Mouse (Mus musculus): ENCODE results near the gene Cnbp.
A peak's percentile ranks its signal among the peaks of the same experiment; 100 is the strongest.

Cnbp gene

DNA sequence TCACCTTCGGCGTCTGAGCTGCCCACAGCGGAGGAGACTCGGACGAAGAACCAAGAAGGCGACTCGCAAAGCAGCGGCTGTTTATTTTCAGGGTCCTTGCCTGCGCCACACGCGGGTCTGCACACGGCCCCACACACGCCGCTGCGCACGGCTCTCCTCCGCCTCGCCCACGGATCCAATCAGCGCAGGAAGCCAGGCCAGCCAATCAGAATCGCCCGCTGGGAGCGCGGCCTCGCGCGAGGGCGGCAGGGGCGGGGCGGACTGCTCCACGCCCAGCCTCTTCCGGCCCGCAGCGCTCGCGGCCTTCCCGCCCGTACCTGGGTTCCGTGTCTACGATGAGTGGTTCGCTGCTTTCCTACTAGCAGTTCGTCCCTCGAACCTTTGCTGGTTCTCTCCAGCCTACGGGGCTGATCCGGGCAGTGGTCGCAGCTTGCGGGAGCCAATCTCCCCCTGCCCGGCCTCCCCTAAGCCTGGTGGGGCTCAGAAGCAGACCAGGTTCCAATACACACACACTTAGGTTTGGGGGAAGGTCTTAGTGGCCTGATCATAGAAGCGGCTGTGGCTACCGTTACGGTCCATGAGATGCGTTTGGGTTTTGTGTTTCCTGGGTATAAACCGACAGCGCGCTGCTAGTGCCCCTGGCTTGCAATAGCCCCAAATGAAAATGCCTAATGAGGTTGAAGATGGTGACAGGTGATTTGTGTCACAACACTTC lies at the start of gene Cnbp:
Gene Cnbp, minus strand, starts transcription at position 207 of the 715 bp plus-strand sequence.
- peak; percentile 96 to 97 for DNase-seq

DNA sequence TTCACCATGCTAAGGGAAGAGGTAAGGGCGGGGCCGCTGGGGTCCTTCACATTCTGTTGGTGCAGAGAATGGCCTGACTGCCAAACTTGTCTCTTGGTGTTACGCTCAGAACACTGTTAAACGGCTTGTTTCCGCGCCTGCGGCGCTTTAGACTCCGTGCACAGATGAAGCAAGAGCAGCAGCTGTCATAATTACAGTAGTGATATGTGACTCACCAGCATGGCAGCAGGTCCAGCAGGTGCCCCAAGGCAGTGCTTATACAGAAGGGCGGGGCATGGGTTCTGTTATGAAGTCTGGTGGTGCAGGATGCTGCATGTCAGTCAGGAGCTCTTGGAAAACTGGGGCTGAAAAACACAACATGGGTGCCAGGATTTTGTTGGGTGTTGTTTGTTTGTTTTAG lies 47.1 kb upstream of the Cnbp start:
- DNase-seq = no peak

DNA sequence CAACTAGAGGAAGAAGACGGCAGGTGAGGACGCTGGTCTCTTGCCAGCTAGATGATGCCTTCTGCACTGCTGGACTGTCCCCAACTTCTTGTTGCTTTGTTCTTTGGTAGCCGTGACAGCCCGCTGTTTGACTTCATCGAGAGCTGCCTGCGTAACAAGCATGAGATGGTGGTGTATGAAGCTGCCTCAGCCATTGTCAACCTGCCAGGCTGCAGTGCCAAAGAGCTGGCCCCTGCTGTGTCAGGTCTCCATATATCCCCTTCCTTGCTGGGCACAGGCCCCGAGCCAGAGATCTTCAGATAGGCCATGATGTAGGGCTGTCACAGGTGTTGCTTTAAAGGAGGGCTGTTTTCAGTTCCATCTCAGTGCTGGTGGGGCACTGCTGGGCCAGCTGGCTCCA lies 43.0 kb upstream of the Cnbp start:
- DNase-seq = no peak

DNA sequence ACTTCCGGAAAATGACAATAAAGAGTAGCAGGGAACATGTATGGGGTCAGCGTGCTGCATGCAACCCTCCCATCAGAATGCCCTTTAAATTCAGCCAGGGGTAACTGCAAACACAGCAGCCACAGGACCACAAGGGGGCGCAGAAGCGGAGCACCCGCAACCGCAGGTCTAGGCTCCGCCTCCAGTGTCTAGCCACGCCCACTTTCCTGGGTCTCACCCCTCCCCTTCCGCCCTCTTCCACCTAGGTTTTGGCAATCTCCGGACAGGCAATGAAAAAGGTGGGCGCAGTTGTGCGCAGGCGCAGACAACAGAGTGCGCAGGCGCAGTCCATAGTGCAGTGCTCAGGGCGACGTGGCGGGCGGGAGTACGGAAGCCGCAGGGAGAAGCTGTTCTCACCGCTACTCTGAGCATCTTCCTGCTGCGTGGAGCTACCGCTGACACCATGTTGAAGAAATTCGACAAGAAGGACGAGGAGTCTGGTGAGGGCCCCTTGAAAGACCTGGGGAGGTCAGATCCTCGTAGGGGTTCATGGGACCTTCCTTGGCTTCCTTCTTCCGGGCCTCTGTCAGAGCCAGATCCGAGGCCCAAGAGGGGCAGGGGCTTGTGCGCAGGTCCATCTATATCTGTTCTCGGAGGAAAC lies 36.8 kb upstream of the Cnbp start, which contains the start of gene Copg1:
Gene Copg1, plus strand, starts transcription at position 221 of the 640 bp plus-strand sequence.
- DNase-seq = peak; percentile 100

DNA sequence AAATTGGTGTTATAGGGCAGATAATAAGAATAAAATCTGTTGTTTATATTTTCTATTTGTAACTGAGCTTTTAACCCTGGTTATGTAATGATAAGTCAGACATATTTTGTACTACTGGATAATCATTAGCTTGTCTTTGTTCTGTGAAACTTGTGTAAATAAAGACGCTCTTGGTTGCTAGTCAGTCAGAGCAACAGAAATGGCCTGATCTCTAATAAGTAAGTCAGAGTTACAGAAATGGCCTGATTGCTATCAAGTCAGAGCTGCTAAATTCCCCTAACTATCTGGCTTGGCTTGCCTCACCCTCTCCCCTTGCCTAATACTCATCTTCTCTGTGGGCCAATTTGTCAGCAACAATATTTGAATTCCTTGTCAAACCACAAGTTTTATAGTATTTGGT lies 35.8 kb upstream of the Cnbp start:
- no peak for DNase-seq

DNA sequence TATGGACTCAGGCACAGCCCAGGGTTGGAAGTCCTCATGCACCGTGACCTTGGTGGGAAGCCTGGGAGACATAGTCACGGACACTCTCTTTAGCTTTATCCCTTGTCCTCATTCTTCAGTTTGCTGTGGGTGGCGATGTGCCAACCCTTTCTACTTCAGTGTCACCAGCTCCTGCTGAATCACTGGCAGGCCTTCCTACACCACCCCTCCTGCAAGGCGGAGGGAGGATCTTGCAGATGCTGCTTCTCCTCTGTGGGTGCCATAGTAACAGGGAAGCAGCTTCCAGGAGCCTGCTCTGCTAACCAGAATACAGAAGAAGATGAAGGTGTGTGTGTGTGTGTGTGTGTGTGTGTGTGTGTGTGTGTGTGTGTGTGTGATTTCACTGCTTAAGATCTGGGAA lies 31.9 kb upstream of the Cnbp start:
- DNase-seq = no peak

DNA sequence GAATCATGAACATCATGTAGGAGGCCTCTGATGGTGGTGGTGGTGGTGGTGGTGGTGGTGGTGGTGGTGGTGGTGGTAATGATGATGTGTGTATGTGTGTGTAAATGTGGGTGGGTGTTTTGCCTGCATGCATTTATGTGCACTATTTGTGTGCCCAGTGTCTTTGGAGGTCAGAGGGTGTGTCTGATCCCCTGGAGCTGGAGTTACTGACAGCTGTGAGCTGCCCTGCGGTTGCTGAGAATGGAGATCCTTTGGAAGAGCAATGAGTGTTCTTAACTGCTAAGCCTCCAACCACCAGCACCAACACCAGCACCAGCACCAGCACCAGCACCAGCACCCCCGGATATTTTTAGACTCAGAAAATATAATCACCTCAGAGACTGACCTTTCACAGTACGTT lies 31.3 kb upstream of the Cnbp start:
- DNase-seq = no peak

DNA sequence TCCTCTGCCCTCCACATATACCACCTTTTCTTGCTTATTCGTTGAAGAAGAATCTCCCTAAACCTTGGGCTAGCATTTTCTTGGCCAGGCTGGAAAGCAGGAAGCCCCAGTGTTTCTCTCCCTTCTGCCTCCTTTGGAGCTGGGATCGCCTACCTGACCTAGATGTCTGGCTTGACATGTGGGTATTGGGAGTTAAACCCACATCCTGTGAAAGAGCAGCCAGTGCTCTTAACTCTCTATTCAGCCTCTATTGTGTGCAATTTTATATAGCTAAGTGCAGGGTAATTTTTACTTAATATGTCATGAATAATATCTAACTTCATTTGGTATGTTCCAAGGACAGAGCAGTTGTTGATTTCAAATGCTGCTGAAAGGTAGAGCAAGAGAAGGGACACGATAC lies 28.7 kb upstream of the Cnbp start:
- no peak for DNase-seq

DNA sequence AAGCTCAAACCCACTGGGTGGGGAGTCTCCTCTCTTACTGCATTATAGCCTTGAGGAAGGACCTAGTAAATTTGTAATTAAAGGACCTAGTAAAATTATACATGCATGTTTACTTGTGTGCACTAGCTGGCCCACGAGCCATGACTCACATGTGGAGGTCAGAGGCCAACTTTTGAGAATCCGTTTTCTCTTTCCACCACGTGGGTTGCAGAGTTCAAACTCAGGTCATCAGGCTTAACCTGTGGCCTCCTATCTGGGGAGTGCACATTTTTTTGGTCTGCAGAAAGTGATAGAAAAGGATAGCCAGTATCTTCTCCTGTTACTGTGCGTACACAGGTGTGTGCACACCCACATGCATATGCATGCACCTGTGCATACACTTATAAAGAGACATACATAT lies 28.1 kb upstream of the Cnbp start:
- no peak for DNase-seq

DNA sequence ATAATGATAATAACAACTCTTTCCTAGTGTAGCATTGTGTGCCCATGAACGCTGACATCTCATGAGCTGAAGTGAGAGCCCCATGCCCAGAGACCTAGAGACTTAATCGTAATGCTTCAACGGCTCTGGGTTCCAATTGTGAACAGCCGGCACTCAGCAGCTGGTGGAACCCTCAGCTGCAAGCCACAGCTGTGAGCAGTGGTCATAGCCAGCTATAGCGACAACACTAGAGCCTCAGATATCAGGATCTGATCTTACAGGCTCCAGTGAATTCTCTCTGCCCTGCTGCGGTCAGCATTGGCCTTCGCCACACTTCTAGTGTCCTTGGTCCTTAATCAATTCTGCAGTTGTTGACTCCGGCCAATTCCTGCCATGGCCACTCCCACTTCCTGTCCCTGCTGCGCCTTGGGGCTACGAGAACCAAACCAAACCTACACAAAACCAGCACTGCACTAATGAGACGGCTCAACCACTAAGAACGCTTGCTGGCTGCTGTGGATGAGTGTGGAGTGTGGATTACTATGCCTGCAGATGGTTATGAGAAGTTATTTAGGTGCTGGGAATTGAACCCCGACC lies 25.2 kb upstream of the Cnbp start:
- DNase-seq = peak; percentile 14 to 22

DNA sequence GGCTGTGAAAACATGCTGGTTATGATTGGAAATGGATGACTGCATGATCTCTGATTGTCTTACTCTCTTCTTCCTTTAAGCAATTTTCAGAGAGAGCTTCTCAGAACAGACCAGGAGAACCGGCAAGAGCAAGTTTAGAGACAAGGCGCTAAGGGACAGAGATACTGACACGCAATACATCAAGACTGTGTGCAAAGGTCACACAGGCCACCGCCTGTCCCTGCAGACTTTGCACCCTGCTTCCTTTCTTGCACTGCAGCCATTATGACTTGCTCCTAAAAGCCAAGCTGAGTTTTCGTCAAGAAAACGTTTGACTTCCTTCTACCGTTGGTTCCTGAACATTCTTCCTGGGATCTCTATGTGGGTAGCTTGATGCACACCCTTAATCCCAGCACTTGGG lies 24.7 kb upstream of the Cnbp start:
- DNase-seq = no peak

DNA sequence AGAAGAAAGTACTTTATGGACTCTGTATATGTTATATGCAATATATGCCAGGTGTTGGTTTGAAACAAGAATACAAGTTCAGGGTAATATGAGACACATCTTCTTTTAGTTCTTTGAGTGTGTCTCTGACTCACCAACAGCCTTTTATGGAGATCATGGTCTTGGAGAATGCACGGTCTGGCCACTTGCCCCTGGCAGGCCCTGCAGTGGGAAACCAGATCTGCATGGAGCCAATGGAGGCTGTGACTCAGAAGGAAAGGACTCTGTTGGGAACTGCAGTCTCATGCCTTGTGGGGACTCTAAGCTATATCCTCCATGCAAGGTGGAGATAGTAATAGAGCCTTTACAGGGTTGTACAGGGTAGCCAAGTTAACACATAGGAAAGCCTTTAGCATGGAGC lies 24.2 kb upstream of the Cnbp start:
- DNase-seq = no peak

DNA sequence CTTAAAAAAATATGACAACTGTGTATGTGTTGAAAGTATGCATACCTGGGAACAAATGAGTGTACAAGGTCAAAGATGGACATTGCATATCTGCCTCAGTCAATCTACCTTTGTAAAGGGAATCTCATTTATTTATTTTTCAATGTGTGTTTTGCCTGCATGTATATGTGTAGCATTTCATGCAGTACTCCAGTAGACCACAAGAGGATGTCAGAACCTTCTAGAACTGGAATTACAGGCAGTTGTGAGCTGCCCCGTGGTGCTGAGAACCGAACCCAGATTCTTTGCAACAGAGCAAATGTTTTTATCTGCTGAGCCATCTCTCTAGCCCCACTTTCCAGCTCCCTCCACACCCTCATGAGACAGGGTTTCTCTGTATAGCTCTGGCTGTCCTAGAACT lies 23.1 kb upstream of the Cnbp start:
- DNase-seq = no peak

DNA sequence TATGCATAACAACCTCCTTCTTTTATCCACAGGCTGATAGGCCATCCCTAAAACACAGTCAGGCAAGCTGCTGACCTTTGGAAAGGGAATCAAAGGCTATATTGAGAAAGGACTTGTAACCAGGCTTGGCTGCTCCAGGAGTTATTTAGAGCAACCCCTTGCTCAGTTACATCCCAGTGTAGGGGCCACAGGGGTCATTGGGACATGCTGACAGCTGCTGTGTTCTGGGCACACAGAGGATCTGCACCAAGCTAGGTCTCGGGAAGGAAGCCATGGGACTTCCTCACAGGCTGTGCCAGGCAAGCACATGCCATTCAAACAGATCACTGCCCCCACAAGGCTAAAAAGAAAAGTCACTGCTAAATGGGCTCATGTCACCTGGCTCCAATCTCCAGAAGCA lies 22.2 kb upstream of the Cnbp start:
- DNase-seq = no peak

DNA sequence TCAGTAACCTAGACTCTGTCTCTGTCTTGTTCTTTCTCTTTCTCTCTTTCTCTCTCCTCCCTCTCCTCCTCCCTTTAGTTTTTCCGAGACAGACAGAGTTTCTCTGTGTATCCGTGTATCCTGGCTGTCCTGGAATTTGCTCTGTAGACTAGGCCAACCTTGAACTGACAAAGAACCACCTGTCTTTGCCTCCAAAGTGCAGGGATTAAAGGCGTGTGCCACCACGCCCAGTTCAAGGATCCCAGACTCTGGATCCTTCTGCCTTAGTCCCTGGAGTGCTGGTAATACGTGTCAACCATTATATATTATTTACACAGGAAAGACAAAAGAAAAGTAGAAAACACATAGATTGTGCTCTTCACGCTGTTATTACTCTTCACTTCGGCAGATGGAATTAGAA lies 20.3 kb upstream of the Cnbp start:
- DNase-seq = no peak

DNA sequence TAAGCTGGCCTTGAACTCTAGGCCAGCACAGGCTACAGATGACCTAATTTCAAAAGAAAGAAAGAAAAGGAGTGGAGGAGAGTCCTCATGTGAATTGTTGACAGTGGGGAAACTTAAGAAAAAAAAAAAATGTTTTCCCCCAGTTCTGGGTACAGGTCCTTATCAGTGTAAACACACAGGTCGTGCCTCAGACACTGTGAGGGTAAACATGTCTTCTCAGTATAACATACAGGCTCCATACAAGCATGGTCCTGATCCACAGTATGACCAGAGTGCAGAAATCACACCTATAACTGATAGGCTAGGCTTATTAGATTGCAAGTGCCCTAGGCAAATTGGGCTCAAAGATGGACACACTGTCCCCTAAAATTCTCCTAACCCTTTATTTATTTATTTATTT lies 19.5 kb upstream of the Cnbp start:
- no peak for DNase-seq

DNA sequence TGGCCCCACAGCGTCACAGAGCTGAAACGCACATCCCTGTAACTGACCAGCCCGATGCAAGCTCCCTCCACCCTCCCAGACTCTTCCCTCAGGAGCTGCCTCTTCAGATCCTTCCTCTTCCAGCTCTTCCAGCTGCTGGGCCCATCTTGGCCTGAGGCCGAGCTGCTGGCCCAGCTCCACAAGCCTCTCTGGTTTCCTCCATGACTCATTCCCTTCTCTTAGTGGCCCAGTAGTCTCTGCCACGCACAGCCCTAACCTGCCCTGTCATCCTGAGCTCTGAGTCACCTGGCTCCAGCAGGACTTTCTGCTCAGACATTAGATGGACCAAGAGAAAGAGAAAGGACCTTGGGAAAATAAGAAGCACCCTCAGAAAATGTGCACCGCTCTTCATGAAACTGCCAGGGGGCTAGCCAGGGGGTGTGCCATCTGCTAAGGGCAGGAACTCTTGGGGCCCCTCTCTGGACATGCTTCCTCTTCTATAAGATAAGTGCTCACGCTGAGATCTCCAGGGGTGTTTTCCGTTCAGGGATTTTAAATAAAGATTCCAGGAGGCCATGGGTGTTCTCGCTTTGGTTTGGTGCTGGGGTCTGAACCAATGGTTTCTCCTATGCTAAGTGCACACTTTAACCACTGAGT lies 18.1 kb upstream of the Cnbp start:
- DNase-seq = no peak

DNA sequence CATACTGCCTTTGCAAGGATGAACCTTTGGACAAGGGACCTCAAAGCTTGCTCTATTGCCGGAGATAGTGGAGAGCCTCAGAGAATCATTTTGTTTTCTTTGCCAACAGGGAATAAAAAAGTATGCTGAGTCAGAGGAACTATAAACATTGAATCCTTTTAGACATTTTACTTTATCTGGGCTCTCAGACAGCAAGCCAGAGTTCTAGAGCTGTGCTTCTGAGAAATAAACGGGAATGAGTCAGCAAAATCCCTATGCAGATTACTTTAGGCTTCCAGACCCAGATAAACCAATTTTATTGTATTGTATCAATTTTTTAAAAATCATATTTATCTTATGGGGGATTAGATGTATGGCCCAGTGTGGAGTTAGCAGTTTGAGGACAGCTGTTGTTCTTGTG lies 16.4 kb upstream of the Cnbp start:
- no peak for DNase-seq

DNA sequence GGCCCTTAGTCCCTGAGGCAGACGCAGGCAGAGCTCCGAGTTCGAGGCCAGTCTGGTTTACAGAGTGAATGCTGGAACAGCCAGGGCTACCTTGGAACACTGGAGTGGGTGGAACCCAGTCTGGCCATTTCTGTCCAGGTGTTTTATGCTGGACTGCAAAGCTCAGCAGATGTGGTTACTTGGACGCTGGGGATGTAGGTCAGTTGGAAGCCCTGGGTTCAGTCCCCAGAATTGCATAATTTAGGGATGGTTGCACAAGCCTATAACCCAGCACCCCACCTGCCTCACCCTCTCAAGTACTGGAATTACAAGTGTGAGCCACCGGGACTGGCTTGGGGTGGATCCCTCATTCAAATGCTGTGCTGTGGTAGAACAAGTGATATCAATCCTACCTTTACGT lies 15.3 kb upstream of the Cnbp start:
- DNase-seq = no peak

DNA sequence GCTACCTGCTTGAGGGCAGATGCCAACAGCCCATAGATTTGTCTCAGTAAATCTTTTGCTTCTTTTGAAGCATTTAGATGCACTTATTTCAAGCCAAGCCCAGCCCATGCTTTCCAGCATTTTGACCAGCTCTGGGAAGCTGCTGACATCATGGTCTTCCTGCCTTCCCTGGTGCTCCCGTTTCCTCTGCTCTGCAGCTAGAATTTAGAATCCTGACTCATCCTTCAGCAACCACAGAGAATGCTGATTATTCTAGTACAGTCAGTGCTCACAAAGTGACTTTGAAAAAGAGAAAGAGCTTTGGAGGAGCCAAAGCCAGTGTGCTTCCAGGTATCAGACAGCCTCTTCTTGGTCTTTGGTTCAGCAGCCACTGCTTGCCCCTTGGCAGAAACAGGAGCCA lies 6.2 kb upstream of the Cnbp start:
- DNase-seq = no peak

DNA sequence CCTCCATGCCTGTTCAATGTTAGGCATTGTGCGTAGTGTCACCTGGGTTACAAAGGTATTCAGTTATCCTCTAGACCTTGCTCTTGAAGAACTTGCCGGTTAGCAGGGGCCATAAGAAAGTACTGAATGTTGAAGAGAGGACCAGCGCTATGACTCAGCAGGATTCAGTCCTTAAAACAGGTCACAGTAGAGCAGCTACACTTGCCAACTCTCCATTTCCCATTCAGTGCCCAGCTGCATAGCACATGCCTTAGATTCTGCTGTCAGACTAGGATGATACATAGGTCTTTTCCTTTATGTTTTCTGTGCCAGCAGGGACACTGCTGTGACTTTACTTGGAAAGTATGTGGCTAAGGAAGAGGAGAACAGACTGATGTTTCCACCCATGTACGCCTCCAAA lies 2.5 kb upstream of the Cnbp start:
- no peak for DNase-seq

DNA sequence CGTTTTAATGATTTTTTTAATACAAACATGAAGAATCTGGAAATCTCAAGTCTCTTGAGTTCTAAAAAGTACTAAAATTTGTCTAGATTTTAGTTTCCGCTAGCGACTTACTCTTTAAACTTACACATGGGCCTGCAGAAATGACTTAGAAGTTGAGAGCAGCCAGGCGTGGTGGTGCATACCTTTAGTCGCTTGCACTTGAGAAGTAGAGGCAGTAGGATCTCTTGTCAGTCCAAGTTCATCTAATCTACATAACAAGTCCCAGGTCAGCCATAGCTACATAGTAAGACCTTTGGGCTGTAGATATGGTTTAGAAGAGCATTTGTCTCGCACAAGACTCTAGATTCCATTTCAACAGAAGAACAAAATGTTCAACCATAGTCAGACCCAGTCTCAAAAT lies 965 bp upstream of the Cnbp start:
- DNase-seq = no peak

DNA sequence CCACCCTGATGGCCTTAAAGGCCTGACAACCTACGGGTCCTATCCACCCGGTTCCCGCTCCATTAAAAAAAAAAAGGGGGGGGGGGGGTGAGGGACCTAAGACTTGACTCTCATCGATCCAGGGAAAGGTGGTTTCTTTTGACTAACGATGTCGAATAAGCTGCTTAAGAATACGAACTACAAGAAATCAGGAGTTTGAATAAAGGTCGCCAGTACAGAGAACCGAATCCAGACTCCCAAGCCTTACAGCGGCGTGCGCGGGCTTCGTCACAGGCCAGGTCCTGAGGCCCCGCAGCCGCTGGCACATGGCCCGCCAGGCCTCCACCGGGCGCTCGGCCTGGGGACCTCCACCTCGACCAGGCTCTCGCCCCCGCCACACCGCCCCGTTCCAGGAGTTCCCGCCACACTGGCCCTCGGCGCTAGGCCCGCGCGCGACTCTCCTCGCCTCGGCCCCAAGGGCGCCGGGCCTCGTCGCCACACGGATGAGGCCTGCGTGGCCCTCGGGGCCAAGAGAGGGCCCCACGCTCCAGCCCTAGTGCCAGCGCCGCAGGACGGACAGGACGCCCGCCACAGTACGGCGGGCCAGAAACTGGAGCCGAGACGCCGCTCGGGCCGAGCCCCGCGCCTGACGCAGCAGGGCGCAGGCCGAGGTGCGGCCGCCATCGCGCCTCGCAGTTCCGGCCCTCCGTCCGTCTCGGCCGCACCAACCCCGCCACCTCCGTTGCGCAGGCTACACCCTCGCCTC lies 579 bp downstream of the Cnbp start:
- DNase-seq = peak; percentile 58 to 69
